Mouse (Mus musculus) embryonic facial prominence, embryonic 12.5 days (tissue): ENCODE data around the gene Zdhhc4. TPM values are rescaled to one million over a fixed set of nuclear protein-coding genes. Genes with fewer than 3 reads are reported as not detected.
A peak's percentile ranks its signal among the peaks of the same experiment; 100 is the strongest.

Experiments
- ATAC-seq: fragments of 200-750 bp; cut with Nextera tagmentation; 2 replicates; pipeline ENCODE4 v1.8.0; 2017; ENCODE audit not compliant: insufficient number of reproducible peaks, insufficient read depth, low FRiP score, low TSS enrichment
- H3K27ac ChIP-seq: fragments of 300-500 bp; sonication (generic); 2 replicates; pipeline ENCODE4 v1.5.1; 2016; ENCODE audit warnings: mild to moderate bottlenecking
- H3K27me3 ChIP-seq: fragments of 300-500 bp; sonication (generic); 2 replicates; pipeline ENCODE4 v1.6.1; 2016; ENCODE audit warnings: mild to moderate bottlenecking, moderate library complexity
- H3K36me3 ChIP-seq: fragments of 300-500 bp; sonication (generic); 2 replicates; pipeline ENCODE4 v1.6.1; 2016; ENCODE audit warnings: mild to moderate bottlenecking
- H3K4me1 ChIP-seq: fragments of 300-500 bp; sonication (generic); 2 replicates; pipeline ENCODE4 v1.6.1; 2016
- H3K4me2 ChIP-seq: fragments of 300-500 bp; sonication (generic); replicated peaks from 2 replicates; pipeline ENCODE4 v1.6.1; 2016; ENCODE audit warnings: mild to moderate bottlenecking, moderate library complexity
- H3K4me3 ChIP-seq: fragments of 300-500 bp; sonication (generic); 2 replicates; pipeline ENCODE4 v1.5.1; 2016; ENCODE audit warnings: mild to moderate bottlenecking
- H3K9ac ChIP-seq: fragments of 300-500 bp; sonication (generic); 2 replicates; pipeline ENCODE4 v1.6.1; 2016; ENCODE audit warnings: mild to moderate bottlenecking, moderate library complexity
- H3K9me3 ChIP-seq: fragments of 300-500 bp; sonication (generic); 2 replicates; pipeline ENCODE4 v1.6.1; 2016; ENCODE audit warnings: mild to moderate bottlenecking, moderate library complexity
- WGBS: fragments of 180-500 bp; shearing (Covaris S2); methylation state at CpG from one replicate; pipeline ENCODE4 v1.1.7; 2016; 5-methylcytosine and 5-hydroxymethylcytosine counted together
- polyA plus RNA-seq: library from polyadenylated mRNA; unstranded; fragments of >200 nt; fragmentation: Nextera tagmentation; extraction: Ambion mirVana; gene quantifications from 2 replicates; pipeline ENCODE4 v1.2.1, GENCODE M21; 2016

Gene Zdhhc4
- polyA plus RNA-seq, 1 experiment from 2014 or later: 85.8 TPM

- no peak for ATAC-seq
- H3K4me1 ChIP-seq: peaks cover 19% of the 10 kb centered on the region
- no peak overlapping the region for H3K9ac ChIP-seq
- 91% methylated on average over 16 of the region's 16 CpGs for WGBS
- no peak overlapping the region for H3K27ac ChIP-seq
- H3K36me3 ChIP-seq: no peaks in the 10 kb centered on the region
- H3K4me3 ChIP-seq: no peak overlapping the region
- no peaks in the 10 kb centered on the region for H3K9me3 ChIP-seq
- H3K27me3 ChIP-seq: 0 out of 2 replicates have a peak, but pooled peaks cover 6% of the 10 kb centered on the region
- no peak overlapping the region for H3K4me2 ChIP-seq
These were observed 56.3 kb downstream of the Zdhhc4 start for GRCm38 (mm10) chr5:143272540-143273330.

GRCm38 (mm10) chr5:143272108-143272507 lies 56.9 kb downstream of the Zdhhc4 start:
- no peak overlapping the region for H3K4me2 ChIP-seq
- peaks cover 19% of the 10 kb centered on the region for H3K4me1 ChIP-seq
- H3K9me3 ChIP-seq: no peaks in the 10 kb centered on the region
- H3K4me3 ChIP-seq: no peak overlapping the region
- H3K9ac ChIP-seq: no peak overlapping the region
- WGBS: 76% methylated on average over 3 of the region's 3 CpGs
- no peaks in the 10 kb centered on the region for H3K36me3 ChIP-seq
- H3K27me3 ChIP-seq: no peaks in the 10 kb centered on the region
- no peak overlapping the region for H3K27ac ChIP-seq
- ATAC-seq: no peak

- no peaks in the 10 kb centered on the region for H3K36me3 ChIP-seq
- ATAC-seq: no peak
These were observed 57.4 kb downstream of the Zdhhc4 start for GRCm38 (mm10) chr5:143271642-143272041.

GRCm38 (mm10) chr5:143270151-143270519 lies 58.9 kb downstream of the Zdhhc4 start:
- Histone ChIP-seq H3K4me1 (peaks cover 19% of the 10 kb centered on the region), H3K27me3 (no peaks in the 10 kb centered on the region), H3K27ac (no peak overlapping the region), H3K4me3 (peak overlapping the region; percentile 92), H3K9ac (peak overlapping the region; percentile 89), H3K4me2 (peak overlapping the region; percentile 92), H3K9me3 (no peaks in the 10 kb centered on the region), H3K36me3 (no peaks in the 10 kb centered on the region)
- ATAC-seq: 0 out of 2 replicates have a peak, but pooled peaks have one; percentile 12
- 4% methylated on average over 12 of the region's 12 CpGs for WGBS

More at GRCm38 (mm10) chr5:143271642-143272041, 57.4 kb downstream of the Zdhhc4 start:
- 89% methylated on average over 6 of the region's 6 CpGs for WGBS
- Histone ChIP-seq H3K4me1 (peaks cover 19% of the 10 kb centered on the region), H3K9me3 (no peaks in the 10 kb centered on the region), H3K27me3 (no peaks in the 10 kb centered on the region), H3K4me2 (no peak overlapping the region), H3K27ac (no peak overlapping the region), H3K4me3 (no peak overlapping the region), H3K9ac (no peak overlapping the region)

GRCm38 (mm10) chr5:143269363-143270150 lies 59.5 kb downstream of the Zdhhc4 start, which contains the start of gene Zfp316:
Zfp316 (minus strand) TSS chr5:143270022.
- H3K9ac ChIP-seq: peak within 1 kb of the TSS; percentile 89
- H3K4me3 ChIP-seq: peak within 1 kb of the TSS; percentile 92
- 1% methylated on average over 63 of the region's 79 CpGs for WGBS
- H3K36me3 ChIP-seq: peaks cover 3% of the 10 kb centered on the region
- peak; percentile 77 for ATAC-seq
- peak within 1 kb of the TSS; percentile 92 for H3K4me2 ChIP-seq
- no peaks in the 10 kb centered on the region for H3K9me3 ChIP-seq
- H3K27ac ChIP-seq: peak within 1 kb of the TSS; percentile 65
- H3K4me1 ChIP-seq: peaks cover 19% of the 10 kb centered on the region
- H3K27me3 ChIP-seq: no peaks in the 10 kb centered on the region

- no peak overlapping the region; the same call in 1 of the 2 replicates for H3K27ac ChIP-seq
- peak overlapping the region; percentile 89 for H3K9ac ChIP-seq
- no peaks in the 10 kb centered on the region for H3K9me3 ChIP-seq
- no peaks in the 10 kb centered on the region for H3K27me3 ChIP-seq
- H3K4me3 ChIP-seq: peak overlapping the region; percentile 92
- WGBS: 27% methylated on average over 8 of the region's 8 CpGs
- peak overlapping the region; percentile 92 for H3K4me2 ChIP-seq
- no peak for ATAC-seq
- peaks cover 8% of the 10 kb centered on the region for H3K36me3 ChIP-seq
- peaks cover 19% of the 10 kb centered on the region for H3K4me1 ChIP-seq
These were observed 60.1 kb downstream of the Zdhhc4 start for GRCm38 (mm10) chr5:143268985-143269362.

- ATAC-seq: no peak
- 82% methylated on average over 6 of the region's 6 CpGs for WGBS
- H3K36me3 ChIP-seq: peaks cover 25% of the 10 kb centered on the region
These were observed 62.3 kb downstream of the Zdhhc4 start for GRCm38 (mm10) chr5:143266794-143267193.

More at GRCm38 (mm10) chr5:143266794-143267193, 62.3 kb downstream of the Zdhhc4 start:
- Histone ChIP-seq H3K4me1 (peaks cover 19% of the 10 kb centered on the region), H3K27me3 (no peaks in the 10 kb centered on the region), H3K9ac (no peak overlapping the region), H3K4me3 (no peak overlapping the region), H3K4me2 (no peak overlapping the region), H3K27ac (no peak overlapping the region), H3K9me3 (no peaks in the 10 kb centered on the region)

Other genes starting within 250 kb of the Zdhhc4 start
- 56.4 and 56.9 TPM in 2 replicates for gene Rnf216, start 216.3 kb downstream of the Zdhhc4 start, polyA plus RNA-seq
- gene Olfr718-ps1, start 181.7 kb downstream of the Zdhhc4 start, polyA plus RNA-seq: 0.05 and 0.09 TPM in 2 replicates
- 19.3 TPM in 2 replicates for gene Rbak, start 148.5 kb downstream of the Zdhhc4 start, polyA plus RNA-seq
- not detected in 2 replicates for gene Spdye4b, start 148.2 kb downstream of the Zdhhc4 start, polyA plus RNA-seq
- not detected in 2 replicates for gene Spdye4a, start 102.4 kb downstream of the Zdhhc4 start, polyA plus RNA-seq
- gene Zfp12, start 94.1 kb downstream of the Zdhhc4 start, polyA plus RNA-seq: 26.6 and 27.2 TPM in 2 replicates
- gene Zfp316, start 59.2 kb downstream of the Zdhhc4 start, polyA plus RNA-seq: 9.7 and 10.1 TPM in 2 replicates
- 0.06 and 0.12 TPM in 2 replicates for gene Zfp853, start 35.6 kb downstream of the Zdhhc4 start, polyA plus RNA-seq
- gene E130309D02Rik, start 13.9 kb downstream of the Zdhhc4 start, polyA plus RNA-seq: 49.5 and 51.2 TPM in 2 replicates
- 0.27 and 0.28 TPM in 2 replicates for gene Grid2ip, start 28.1 kb upstream of the Zdhhc4 start, polyA plus RNA-seq
- 288 and 302 TPM in 2 replicates for gene Kdelr2, start 74.6 kb upstream of the Zdhhc4 start, polyA plus RNA-seq
- 11.3 and 12.0 TPM in 2 replicates for gene Daglb, start 135.3 kb upstream of the Zdhhc4 start, polyA plus RNA-seq
- gene Rac1, start 198.8 kb upstream of the Zdhhc4 start, polyA plus RNA-seq: 416 and 448 TPM in 2 replicates